Mouse (Mus musculus): Measurements from ENCODE around the gene Olfr399.

The Olfr399 gene

DNA sequence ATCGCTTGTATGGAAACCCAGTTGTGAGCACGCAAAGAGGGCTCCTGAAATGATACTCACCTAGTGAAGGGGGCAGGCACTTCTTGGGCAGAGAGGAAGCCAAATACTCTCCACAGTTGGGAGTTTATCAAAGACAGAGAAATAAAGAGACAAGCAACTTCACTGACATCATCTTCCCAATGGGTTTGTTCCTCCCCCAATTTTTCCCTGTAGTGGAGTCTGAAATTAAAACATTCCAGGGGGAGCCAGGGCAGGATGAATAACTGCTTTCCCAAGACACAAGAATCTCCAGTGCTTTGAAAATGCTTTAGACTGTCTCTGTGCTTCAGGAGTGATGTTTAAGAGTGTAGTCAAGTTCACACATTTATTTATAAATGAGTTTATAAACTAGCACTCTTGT lies at the start of gene Olfr399, which contains the start of gene Olfr139:
TSS of gene Olfr399 (minus strand) at position 165 of the 400 bp plus-strand sequence.
TSS of gene Olfr139 (minus strand) at position 101 of the 400 bp plus-strand sequence.
- no peak for DNase-seq

- DNase-seq, result no peak
Observed at GRCm38 (mm10) chr11:74105066-74105465, 48.7 kb upstream of the Olfr399 start.

- no peak for DNase-seq
Observed at GRCm38 (mm10) chr11:74101507-74101906, 45.1 kb upstream of the Olfr399 start.

DNA sequence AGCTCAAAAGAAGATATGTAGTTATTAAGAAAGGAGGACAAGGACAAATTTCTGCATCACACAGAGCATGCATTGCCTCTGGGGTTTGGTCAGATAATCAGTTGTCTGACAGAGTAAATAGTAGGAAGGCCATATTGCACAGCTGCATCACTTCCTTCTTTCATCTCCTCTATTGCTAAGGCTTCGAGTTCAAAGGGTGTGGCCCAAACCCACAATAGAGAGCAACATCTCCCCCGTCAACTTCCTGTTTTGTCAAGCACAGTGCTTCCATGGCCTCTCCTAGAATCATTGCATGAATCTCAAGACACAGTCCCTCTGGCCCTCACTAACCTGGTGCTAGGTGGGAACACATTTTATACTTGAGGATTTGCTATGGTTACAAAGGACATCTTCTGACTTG lies 44.3 kb upstream of the Olfr399 start:
- no peak for DNase-seq

DNA sequence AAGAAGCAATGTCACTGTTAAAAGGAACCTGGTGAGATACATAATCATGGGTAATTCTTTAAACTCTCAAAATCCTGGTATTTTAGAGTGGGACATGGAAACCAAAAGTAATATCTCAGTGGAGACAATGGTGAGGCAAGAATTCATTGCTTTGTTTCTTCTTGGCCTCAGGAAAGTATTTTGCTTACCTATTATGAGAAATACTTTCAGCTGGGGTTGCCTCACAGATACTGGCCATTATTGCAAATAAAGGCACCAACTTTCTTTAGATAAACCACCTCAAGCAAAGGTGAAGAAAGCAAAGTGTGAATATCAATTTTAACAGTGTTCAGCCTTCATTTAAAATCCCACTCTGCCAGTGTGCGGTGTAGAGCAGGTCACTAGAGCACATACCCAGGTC lies 13.2 kb upstream of the Olfr399 start, which contains the start of gene Zfp616:
TSS of gene Zfp616 (plus strand) at position 301 of the 400 bp plus-strand sequence.
- DNase-seq, result no peak

DNA sequence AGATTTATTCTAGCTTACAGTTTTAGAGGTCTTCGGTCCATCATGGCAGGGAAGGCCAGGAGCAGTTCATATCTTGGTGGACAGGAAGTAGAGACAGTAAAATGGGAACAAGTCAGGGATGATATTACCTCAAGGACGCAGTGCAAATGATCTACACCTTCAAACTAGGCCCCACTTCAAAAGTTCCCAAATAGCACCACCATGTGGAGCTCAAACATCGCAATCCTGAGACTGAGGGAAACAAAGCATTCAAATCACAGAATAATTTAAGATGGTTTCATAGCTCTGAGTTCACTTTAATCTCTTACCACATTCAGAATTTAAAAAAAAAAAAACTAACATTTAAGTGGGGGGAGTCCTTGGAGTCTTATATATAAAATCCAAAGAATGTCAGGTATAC lies 5.1 kb downstream of the Olfr399 start:
- DNase-seq, result no peak
